Mouse (Mus musculus): ENCODE data around the gene Olfr59.

Gene Olfr59

GRCm38 (mm10) chr11:74283436-74283835, at the start of gene Olfr59:
TSS of gene Olfr59 (plus strand) at chr11:74283736.
- in situ Hi-C loops (cut with MboI), result no loop called here

GRCm38 (mm10) chr11:74241201-74241600, 42.3 kb upstream of the Olfr59 start:
- in situ Hi-C loops (cut with MboI), result no loop called here

GRCm38 (mm10) chr11:74259508-74259907, 24.0 kb upstream of the Olfr59 start, which contains the start of gene Olfr406:
TSS of gene Olfr406 (plus strand) at chr11:74259808.
- in situ Hi-C loops (cut with MboI), result no loop called here

- in situ Hi-C loops (cut with MboI), result no loop called here
Observed at GRCm38 (mm10) chr11:74287256-74287655, 3.7 kb downstream of the Olfr59 start.

- in situ Hi-C loops (cut with MboI), result no loop called here
Observed at GRCm38 (mm10) chr11:74326044-74326443, 42.5 kb downstream of the Olfr59 start.

- in situ Hi-C loops (cut with MboI), result no loop called here
Observed at GRCm38 (mm10) chr11:74328781-74329180, 45.2 kb downstream of the Olfr59 start.

GRCm38 (mm10) chr11:74337931-74338330, 54.4 kb downstream of the Olfr59 start, which contains the start of gene Olfr410:
TSS of gene Olfr410 (minus strand) at chr11:74338031.
- in situ Hi-C loops (cut with MboI), result no loop called here
